Mouse (Mus musculus): ENCODE results near the gene Dpp3. TPM values are rescaled to one million over a fixed set of nuclear protein-coding genes. Genes with fewer than 3 reads are reported as not detected.
"Not testable (repeated sequence)": the region's sequence is repeated elsewhere in the genome, so short reads cannot be mapped to it uniquely, and the experiment has no call there.

The Dpp3 gene
- not detected in 2 replicates for polyA plus RNA-seq (2012; ENCODE audit: insufficient read depth, insufficient read length, low replicate concordance, missing spikeins)

GRCm38 (mm10) chr19:4927904-4928531 lies at the start of gene Dpp3:
Dpp3 (minus strand) TSS chr19:4928287.
- Histone ChIP-seq H3K27ac (ENCODE audit: insufficient read depth, low read depth, low read length) (0 out of 2 replicates have a peak within 1 kb of the TSS, but pooled peaks have one; percentile 36), H3K4me3 (ENCODE audit: insufficient read depth, low read depth, low read length) (peak within 1 kb of the TSS; percentile 89), H3K4me1 (ENCODE audit: control insufficient read depth, insufficient read depth, low read length) (peaks cover 12% of the 10 kb centered on the region)
- TF ChIP-seq CTCF (IDR thresholded peaks at IDR 0.05; ENCODE audit: insufficient read depth, low read depth, low read length) (no peak), POLR2A (IDR thresholded peaks at IDR 0.05; ENCODE audit: insufficient read depth, low read depth, low read length) (peak; percentile 79)
- 1% methylated on average over 32 of the region's 32 CpGs for WGBS

GRCm38 (mm10) chr19:4968236-4968635 lies 40.1 kb upstream of the Dpp3 start:
- Histone ChIP-seq H3K27ac (ENCODE audit: insufficient read depth, low read depth, low read length) (no peak overlapping the region), H3K4me1 (ENCODE audit: control insufficient read depth, insufficient read depth, low read length) (no peaks in the 10 kb centered on the region), H3K4me3 (ENCODE audit: insufficient read depth, low read depth, low read length) (no peak overlapping the region)
- TF ChIP-seq CTCF (IDR thresholded peaks at IDR 0.05; ENCODE audit: insufficient read depth, low read depth, low read length) = no peak
- no peak for TF ChIP-seq POLR2A (IDR thresholded peaks at IDR 0.05; ENCODE audit: insufficient read depth, low read depth, low read length)
- 84% methylated on average over 2 of the region's 2 CpGs for WGBS

GRCm38 (mm10) chr19:4961928-4962601 lies 34.0 kb upstream of the Dpp3 start, which contains the start of gene Mrpl11:
Mrpl11 (plus strand) TSS chr19:4962147.
- under 1% methylated on average over 34 of the region's 34 CpGs for WGBS
- Histone ChIP-seq H3K4me3 (ENCODE audit: insufficient read depth, low read depth, low read length) (peak within 1 kb of the TSS; percentile 90), H3K4me1 (ENCODE audit: control insufficient read depth, insufficient read depth, low read length) (no peaks in the 10 kb centered on the region), H3K27ac (ENCODE audit: insufficient read depth, low read depth, low read length) (peak within 1 kb of the TSS; percentile 71)
- TF ChIP-seq CTCF (IDR thresholded peaks at IDR 0.05; ENCODE audit: insufficient read depth, low read depth, low read length) (no peak), POLR2A (IDR thresholded peaks at IDR 0.05; ENCODE audit: insufficient read depth, low read depth, low read length) (no peak)

GRCm38 (mm10) chr19:4948641-4949040 lies 20.6 kb upstream of the Dpp3 start:
- H3K27ac ChIP-seq (ENCODE audit: insufficient read depth, low read depth, low read length); H3K4me1 ChIP-seq (ENCODE audit: control insufficient read depth, insufficient read depth, low read length); H3K4me3 ChIP-seq (ENCODE audit: insufficient read depth, low read depth, low read length): not testable (repeated sequence)
- 86% methylated on average over 9 of the region's 9 CpGs for WGBS

DNA sequence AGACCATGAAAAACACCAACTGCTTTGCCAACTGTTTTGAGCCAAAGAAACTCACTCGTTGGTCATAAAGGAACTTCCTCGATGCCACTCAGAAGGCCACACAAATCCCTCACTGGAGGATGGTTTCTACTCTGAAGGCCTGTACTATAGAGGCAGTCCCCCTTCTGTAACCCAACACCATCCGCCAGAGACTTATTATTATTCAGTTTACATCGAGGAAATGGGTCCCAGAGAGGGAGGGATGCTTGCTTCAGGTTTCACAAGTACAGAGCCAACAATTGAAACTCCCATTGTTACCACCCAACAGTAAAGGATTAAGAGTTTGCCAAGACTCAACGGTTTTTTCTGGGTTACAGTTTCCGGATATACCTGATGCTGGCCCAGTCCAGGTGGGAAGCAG lies 17.5 kb upstream of the Dpp3 start:
- no peak overlapping the region for H3K27ac ChIP-seq (ENCODE audit: insufficient read depth, low read depth, low read length)
- TF ChIP-seq POLR2A (IDR thresholded peaks at IDR 0.05; ENCODE audit: insufficient read depth, low read depth, low read length) (no peak), CTCF (IDR thresholded peaks at IDR 0.05; ENCODE audit: insufficient read depth, low read depth, low read length) (no peak)
- peaks cover 8% of the 10 kb centered on the region for H3K4me1 ChIP-seq (ENCODE audit: control insufficient read depth, insufficient read depth, low read length)
- no peak overlapping the region for H3K4me3 ChIP-seq (ENCODE audit: insufficient read depth, low read depth, low read length)
- 35% methylated on average over 6 of the region's 6 CpGs for WGBS

GRCm38 (mm10) chr19:4943253-4943588 lies 15.1 kb upstream of the Dpp3 start:
- peaks cover 8% of the 10 kb centered on the region for H3K4me1 ChIP-seq (ENCODE audit: control insufficient read depth, insufficient read depth, low read length)
- WGBS = 6% methylated on average over 13 of the region's 13 CpGs
- H3K27ac ChIP-seq (ENCODE audit: insufficient read depth, low read depth, low read length) = no peak overlapping the region
- H3K4me3 ChIP-seq (ENCODE audit: insufficient read depth, low read depth, low read length) = peak overlapping the region; percentile 71
- TF ChIP-seq POLR2A (IDR thresholded peaks at IDR 0.05; ENCODE audit: insufficient read depth, low read depth, low read length) (no peak), CTCF (IDR thresholded peaks at IDR 0.05; ENCODE audit: insufficient read depth, low read depth, low read length) (no peak)

GRCm38 (mm10) chr19:4942551-4943252 lies 14.6 kb upstream of the Dpp3 start, which contains the start of gene Peli3:
Peli3 (minus strand) TSS chr19:4943127.
- WGBS = under 1% methylated on average over 50 of the region's 55 CpGs
- peak within 1 kb of the TSS; percentile 71 for H3K4me3 ChIP-seq (ENCODE audit: insufficient read depth, low read depth, low read length)
- H3K27ac ChIP-seq (ENCODE audit: insufficient read depth, low read depth, low read length) = no peak within 1 kb of the TSS
- H3K4me1 ChIP-seq (ENCODE audit: control insufficient read depth, insufficient read depth, low read length) = peaks cover 8% of the 10 kb centered on the region
- TF ChIP-seq CTCF (IDR thresholded peaks at IDR 0.05; ENCODE audit: insufficient read depth, low read depth, low read length) = no peak
- 0 out of 2 replicates have a peak, but pooled peaks have one; percentile 39 for TF ChIP-seq POLR2A (IDR thresholded peaks at IDR 0.05; ENCODE audit: insufficient read depth, low read depth, low read length)

GRCm38 (mm10) chr19:4937444-4938310 lies 9.6 kb upstream of the Dpp3 start:
- WGBS = 76% methylated on average over 17 of the region's 17 CpGs
- no peak overlapping the region for H3K4me3 ChIP-seq (ENCODE audit: insufficient read depth, low read depth, low read length)
- TF ChIP-seq CTCF (IDR thresholded peaks at IDR 0.05; ENCODE audit: insufficient read depth, low read depth, low read length) = no peak
- no peak for TF ChIP-seq POLR2A (IDR thresholded peaks at IDR 0.05; ENCODE audit: insufficient read depth, low read depth, low read length)
- H3K27ac ChIP-seq (ENCODE audit: insufficient read depth, low read depth, low read length) = no peak overlapping the region
- peaks cover 3% of the 10 kb centered on the region for H3K4me1 ChIP-seq (ENCODE audit: control insufficient read depth, insufficient read depth, low read length)

Measured in olfactory bulb, adult 2 months (tissue).